Mouse (Mus musculus): ENCODE measurements around the gene Asxl2. TPM values are rescaled to one million over a fixed set of nuclear protein-coding genes. Genes with fewer than 3 reads are reported as not detected.

Gene Asxl2
- polyA plus RNA-seq, 1 experiment from 2014 or later = 22.0 TPM

- DNase-seq (ENCODE audit: low spot score) = no peak
- no peaks in the 10 kb centered on the region for H3K27me3 ChIP-seq (ENCODE audit: control insufficient read depth, insufficient read depth, low read length)
- no peak for ATAC-seq (replicated peaks; ENCODE audit: low FRiP score)
- 65% methylated on average over 3 of the region's 3 CpGs for WGBS
- H3K9me3 ChIP-seq (ENCODE audit: control insufficient read depth, low read length) = no peaks in the 10 kb centered on the region
- no peak overlapping the region for H3K27ac ChIP-seq (ENCODE audit: low read depth, low read length)
- no peaks in the 10 kb centered on the region for H3K4me1 ChIP-seq (replicated peaks; ENCODE audit: control insufficient read depth, insufficient read depth, low read length)
- H3K4me2 ChIP-seq (ENCODE audit: low read depth, low read length, severe bottlenecking) = no peak overlapping the region
- no peak overlapping the region for H3K4me3 ChIP-seq (ENCODE audit: low read depth, low read length)
- no peak overlapping the region for H3K9ac ChIP-seq (ENCODE audit: low read length)
- no peaks in the 10 kb centered on the region for H3K36me3 ChIP-seq (ENCODE audit: control insufficient read depth, insufficient read depth, low read length)
Observed at GRCm38 (mm10) chr12:3545451-3545850, 118.8 kb downstream of the Asxl2 start.

DNA sequence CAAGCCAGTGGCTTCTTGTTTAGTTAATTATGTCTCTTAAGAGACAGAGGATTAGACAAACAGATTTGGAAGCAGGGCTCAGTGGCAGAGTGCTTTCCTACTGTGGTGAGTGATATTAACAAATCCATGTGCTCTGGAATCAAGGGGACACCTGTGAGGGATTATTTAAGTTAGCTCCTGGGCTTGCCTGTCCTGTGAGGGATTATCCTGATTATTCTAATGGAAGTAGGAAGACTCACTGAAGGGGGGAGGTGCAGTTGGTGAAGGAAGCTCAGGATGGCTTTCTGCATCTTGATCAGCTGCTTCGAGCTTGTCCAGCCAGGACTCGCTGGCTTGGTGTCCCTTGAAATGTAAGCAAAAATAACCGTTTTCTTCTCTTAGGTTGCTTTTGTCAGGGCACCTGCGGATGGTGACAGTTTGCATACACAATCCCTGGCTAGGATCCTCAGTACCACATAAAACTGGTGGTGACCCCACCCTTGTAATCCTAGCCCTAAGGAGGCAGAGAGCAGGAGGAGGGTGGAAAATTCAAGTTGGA, 119.5 kb downstream of the Asxl2 start:
- 19% methylated on average over 4 of the region's 4 CpGs for WGBS
- DNase-seq (ENCODE audit: low spot score) (no peak), ATAC-seq (replicated peaks; ENCODE audit: low FRiP score) (no peak)
- Histone ChIP-seq H3K4me1 (replicated peaks; ENCODE audit: control insufficient read depth, insufficient read depth, low read length) (no peaks in the 10 kb centered on the region), H3K27ac (ENCODE audit: low read depth, low read length) (no peak overlapping the region), H3K4me3 (ENCODE audit: low read depth, low read length) (no peak overlapping the region), H3K4me2 (ENCODE audit: low read depth, low read length, severe bottlenecking) (no peak overlapping the region), H3K36me3 (ENCODE audit: control insufficient read depth, insufficient read depth, low read length) (no peaks in the 10 kb centered on the region), H3K9me3 (ENCODE audit: control insufficient read depth, low read length) (no peaks in the 10 kb centered on the region), H3K27me3 (ENCODE audit: control insufficient read depth, insufficient read depth, low read length) (no peaks in the 10 kb centered on the region), H3K9ac (ENCODE audit: low read length) (no peak overlapping the region)

DNA sequence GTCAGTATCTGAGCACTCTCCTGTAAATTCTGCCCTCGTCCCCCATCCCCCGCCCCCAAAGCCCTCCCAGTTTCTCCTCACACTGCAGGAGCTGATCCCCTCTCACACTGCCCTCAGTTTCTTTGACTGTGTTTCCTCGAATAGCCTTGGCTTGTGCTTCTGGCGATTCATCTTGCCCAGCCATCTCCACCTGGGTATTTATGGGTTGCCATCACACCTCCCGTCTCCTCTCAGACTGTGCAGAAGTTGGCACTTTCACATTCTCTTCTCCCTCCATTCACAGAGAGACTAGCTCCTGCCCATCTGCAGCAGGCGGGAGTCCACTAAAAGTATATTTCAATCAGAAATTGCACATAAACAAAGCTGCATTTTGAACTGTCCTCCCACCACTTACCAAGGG, 120.1 kb downstream of the Asxl2 start:
- DNase-seq (ENCODE audit: low spot score) = no peak
- H3K27me3 ChIP-seq (ENCODE audit: control insufficient read depth, insufficient read depth, low read length) = no peaks in the 10 kb centered on the region
- H3K4me2 ChIP-seq (ENCODE audit: low read depth, low read length, severe bottlenecking) = no peak overlapping the region
- no peaks in the 10 kb centered on the region for H3K9me3 ChIP-seq (ENCODE audit: control insufficient read depth, low read length)
- 24% methylated on average over 6 of the region's 6 CpGs for WGBS
- H3K4me3 ChIP-seq (ENCODE audit: low read depth, low read length) = no peak overlapping the region
- H3K4me1 ChIP-seq (replicated peaks; ENCODE audit: control insufficient read depth, insufficient read depth, low read length) = no peaks in the 10 kb centered on the region
- H3K9ac ChIP-seq (ENCODE audit: low read length) = no peak overlapping the region
- no peaks in the 10 kb centered on the region for H3K36me3 ChIP-seq (ENCODE audit: control insufficient read depth, insufficient read depth, low read length)
- no peak for ATAC-seq (replicated peaks; ENCODE audit: low FRiP score)
- H3K27ac ChIP-seq (ENCODE audit: low read depth, low read length) = no peak overlapping the region

DNA sequence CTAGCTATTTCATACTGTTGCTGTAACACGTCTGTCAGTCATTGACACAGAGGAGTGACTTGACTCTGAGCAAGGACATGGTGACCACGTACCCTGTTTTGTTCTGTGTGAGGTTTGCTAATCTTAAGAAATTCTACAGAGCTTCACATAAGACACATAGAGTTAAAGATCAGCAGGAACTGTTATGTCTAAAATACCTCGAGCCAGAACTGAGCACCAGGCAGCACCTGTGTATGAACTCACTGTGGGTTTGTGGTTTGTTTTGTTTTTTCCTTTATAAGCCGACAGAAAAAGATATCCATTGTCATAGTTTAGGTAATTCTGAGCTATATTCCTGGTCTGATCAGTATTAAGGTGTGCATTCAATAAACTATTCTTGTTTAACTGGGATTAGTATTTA, 120.8 kb downstream of the Asxl2 start:
- no peak for DNase-seq (ENCODE audit: low spot score)
- H3K4me1 ChIP-seq (replicated peaks; ENCODE audit: control insufficient read depth, insufficient read depth, low read length) = no peaks in the 10 kb centered on the region
- 46% methylated on average over 4 of the region's 4 CpGs for WGBS

GRCm38 (mm10) chr12:3547911-3548310, 121.3 kb downstream of the Asxl2 start:
- Histone ChIP-seq H3K4me1 (replicated peaks; ENCODE audit: control insufficient read depth, insufficient read depth, low read length) (no peaks in the 10 kb centered on the region), H3K27me3 (ENCODE audit: control insufficient read depth, insufficient read depth, low read length) (no peaks in the 10 kb centered on the region), H3K4me3 (ENCODE audit: low read depth, low read length) (no peak overlapping the region), H3K27ac (ENCODE audit: low read depth, low read length) (no peak overlapping the region), H3K9ac (ENCODE audit: low read length) (no peak overlapping the region), H3K4me2 (ENCODE audit: low read depth, low read length, severe bottlenecking) (no peak overlapping the region), H3K9me3 (ENCODE audit: control insufficient read depth, low read length) (no peaks in the 10 kb centered on the region), H3K36me3 (ENCODE audit: control insufficient read depth, insufficient read depth, low read length) (no peaks in the 10 kb centered on the region)
- 64% methylated on average over 3 of the region's 3 CpGs for WGBS
- DNase-seq (ENCODE audit: low spot score) (no peak), ATAC-seq (replicated peaks; ENCODE audit: low FRiP score) (no peak)

More for the DNA sequence above, 120.8 kb downstream of the Asxl2 start:
- no peaks in the 10 kb centered on the region for H3K27me3 ChIP-seq (ENCODE audit: control insufficient read depth, insufficient read depth, low read length)
- no peak overlapping the region for H3K9ac ChIP-seq (ENCODE audit: low read length)
- no peaks in the 10 kb centered on the region for H3K9me3 ChIP-seq (ENCODE audit: control insufficient read depth, low read length)
- H3K27ac ChIP-seq (ENCODE audit: low read depth, low read length) = no peak overlapping the region
- H3K4me3 ChIP-seq (ENCODE audit: low read depth, low read length) = no peak overlapping the region
- no peak for ATAC-seq (replicated peaks; ENCODE audit: low FRiP score)
- H3K36me3 ChIP-seq (ENCODE audit: control insufficient read depth, insufficient read depth, low read length) = no peaks in the 10 kb centered on the region
- no peak overlapping the region for H3K4me2 ChIP-seq (ENCODE audit: low read depth, low read length, severe bottlenecking)

DNA sequence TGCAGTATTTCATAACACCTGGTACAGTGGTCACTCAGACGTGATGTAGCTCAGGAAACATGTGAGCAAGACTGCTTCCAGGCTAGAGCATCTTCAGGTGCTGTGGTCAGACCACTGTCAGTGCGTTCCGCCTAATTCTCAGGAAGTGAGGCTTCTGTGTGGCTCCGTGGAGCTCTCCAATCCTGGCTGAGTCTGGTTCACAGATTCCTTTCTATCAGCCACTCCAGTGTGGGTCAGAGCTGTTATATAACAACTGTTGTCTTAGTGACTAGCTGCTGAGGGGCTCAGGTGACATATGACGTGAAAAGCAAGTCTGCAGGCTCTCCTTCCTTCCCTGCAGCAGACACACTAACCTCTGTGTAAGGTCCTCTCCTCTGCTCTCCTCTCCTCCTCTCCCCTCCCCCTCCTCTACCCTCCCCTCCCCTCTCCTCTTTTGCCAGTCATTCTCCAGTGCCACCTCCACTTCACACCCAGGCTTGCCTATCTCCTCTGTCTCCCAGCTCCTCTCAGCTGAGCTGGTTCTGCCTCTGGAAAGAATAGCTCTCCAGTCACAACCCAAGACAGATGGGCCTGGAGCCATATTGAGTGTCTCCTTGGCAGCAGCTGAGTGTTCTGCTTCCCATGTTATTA, 122.0 kb downstream of the Asxl2 start:
- no peak for ATAC-seq (replicated peaks; ENCODE audit: low FRiP score)
- 58% methylated on average over 5 of the region's 5 CpGs for WGBS

GRCm38 (mm10) chr12:3550280-3550679, 123.6 kb downstream of the Asxl2 start:
- Histone ChIP-seq H3K9ac (ENCODE audit: low read length) (no peak overlapping the region), H3K27ac (ENCODE audit: low read depth, low read length) (no peak overlapping the region), H3K9me3 (ENCODE audit: control insufficient read depth, low read length) (no peaks in the 10 kb centered on the region), H3K4me3 (ENCODE audit: low read depth, low read length) (no peak overlapping the region), H3K36me3 (ENCODE audit: control insufficient read depth, insufficient read depth, low read length) (no peaks in the 10 kb centered on the region), H3K4me2 (ENCODE audit: low read depth, low read length, severe bottlenecking) (0 out of 2 replicates have a peak overlapping the region, but pooled peaks have one; percentile 2), H3K27me3 (ENCODE audit: control insufficient read depth, insufficient read depth, low read length) (no peaks in the 10 kb centered on the region), H3K4me1 (replicated peaks; ENCODE audit: control insufficient read depth, insufficient read depth, low read length) (no peaks in the 10 kb centered on the region)
- ATAC-seq (replicated peaks; ENCODE audit: low FRiP score) (peak; percentile 42; the same call in 1 of the 2 replicates), DNase-seq (ENCODE audit: low spot score) (peak; percentile 82)
- WGBS = 7% methylated on average over 13 of the region's 13 CpGs

More for the DNA sequence above, 122.0 kb downstream of the Asxl2 start:
- Histone ChIP-seq H3K27me3 (ENCODE audit: control insufficient read depth, insufficient read depth, low read length) (no peaks in the 10 kb centered on the region), H3K4me2 (ENCODE audit: low read depth, low read length, severe bottlenecking) (no peak overlapping the region), H3K27ac (ENCODE audit: low read depth, low read length) (no peak overlapping the region), H3K9ac (ENCODE audit: low read length) (no peak overlapping the region), H3K36me3 (ENCODE audit: control insufficient read depth, insufficient read depth, low read length) (no peaks in the 10 kb centered on the region), H3K4me3 (ENCODE audit: low read depth, low read length) (no peak overlapping the region), H3K4me1 (replicated peaks; ENCODE audit: control insufficient read depth, insufficient read depth, low read length) (no peaks in the 10 kb centered on the region), H3K9me3 (ENCODE audit: control insufficient read depth, low read length) (no peaks in the 10 kb centered on the region)
- no peak for DNase-seq (ENCODE audit: low spot score)
